Mouse (Mus musculus): ENCODE measurements around the gene Slc19a2.

Gene Slc19a2

DNA sequence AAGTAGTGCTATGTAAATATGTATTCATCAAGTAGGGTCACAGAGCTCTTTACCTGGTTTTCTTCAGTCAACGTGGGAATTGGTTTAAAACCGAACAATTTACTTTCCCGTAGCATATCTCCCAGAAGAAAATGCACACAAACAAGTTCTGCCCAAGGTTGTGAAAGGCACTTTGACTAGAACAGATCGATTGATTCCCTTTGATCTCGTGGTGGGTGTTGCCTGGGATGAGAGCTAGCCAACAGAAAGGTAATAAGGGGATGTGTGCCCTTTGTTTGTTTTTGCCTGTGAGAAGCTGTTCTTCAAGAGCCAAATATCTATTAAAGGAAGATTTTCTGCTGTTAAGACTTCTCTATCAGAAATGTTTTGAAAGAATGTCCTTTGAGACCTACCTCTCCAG, 3.7 kb downstream of the Slc19a2 start:
- no peak for DNase-seq

DNA sequence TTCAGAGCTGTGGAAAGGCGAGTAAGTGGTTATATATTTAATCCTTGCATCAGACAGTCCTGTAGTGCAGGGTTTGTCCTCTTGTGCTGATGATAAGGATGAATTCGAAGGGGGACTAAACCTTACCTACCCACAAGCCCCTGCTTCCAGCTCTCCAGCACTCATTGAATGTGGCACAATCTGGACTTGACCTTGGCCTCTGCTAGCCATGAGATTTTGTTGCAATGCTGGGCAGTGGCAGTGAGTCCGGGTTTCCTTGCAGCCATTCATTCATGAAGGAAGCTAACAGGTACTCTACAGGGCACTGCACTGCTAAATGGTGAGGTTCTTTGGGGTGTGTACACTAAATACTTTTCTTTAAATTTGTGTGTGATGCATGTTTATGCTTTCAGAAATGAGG, 6.0 kb downstream of the Slc19a2 start:
- no peak for DNase-seq

DNA sequence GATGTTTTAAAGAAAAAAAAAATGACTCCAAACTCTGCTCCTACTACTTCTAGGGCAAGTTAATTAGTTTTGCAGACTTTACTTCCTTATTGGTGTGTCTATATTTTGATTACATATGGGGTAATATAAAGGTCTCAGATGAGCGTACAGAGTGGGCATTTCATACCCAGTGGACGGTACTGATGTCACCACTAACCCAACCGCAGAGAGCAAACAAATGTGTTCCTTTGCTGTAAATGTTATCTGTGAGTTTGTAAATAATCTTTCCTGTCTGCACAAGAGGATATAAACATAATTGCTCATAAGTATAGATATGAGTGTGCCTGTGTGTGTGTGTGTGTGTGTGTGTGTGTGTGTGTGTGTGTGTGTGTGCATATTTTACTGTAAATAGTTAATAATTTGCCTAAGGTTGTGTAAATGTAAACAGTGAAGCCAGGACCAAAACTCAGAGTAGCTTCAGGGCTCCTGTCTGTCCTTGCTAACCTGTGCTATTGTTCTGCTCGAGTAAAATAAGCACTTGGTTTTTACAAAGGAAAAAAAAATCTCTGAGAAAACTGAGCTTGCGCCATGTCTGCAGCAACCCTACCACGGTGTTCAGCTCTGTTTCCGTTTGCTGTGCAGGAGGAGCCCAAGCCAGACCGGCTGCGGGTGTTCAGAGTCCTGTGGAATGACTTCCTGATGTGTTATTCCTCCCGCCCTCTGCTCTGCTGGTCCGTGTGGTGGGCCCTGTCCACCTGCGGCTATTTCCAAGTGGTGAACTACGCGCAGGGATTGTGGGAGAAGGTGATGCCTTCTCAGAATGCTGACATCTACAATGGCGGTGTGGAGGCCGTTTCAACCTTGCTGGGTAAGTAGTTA, 11.6 kb downstream of the Slc19a2 start:
- no peak for DNase-seq

DNA sequence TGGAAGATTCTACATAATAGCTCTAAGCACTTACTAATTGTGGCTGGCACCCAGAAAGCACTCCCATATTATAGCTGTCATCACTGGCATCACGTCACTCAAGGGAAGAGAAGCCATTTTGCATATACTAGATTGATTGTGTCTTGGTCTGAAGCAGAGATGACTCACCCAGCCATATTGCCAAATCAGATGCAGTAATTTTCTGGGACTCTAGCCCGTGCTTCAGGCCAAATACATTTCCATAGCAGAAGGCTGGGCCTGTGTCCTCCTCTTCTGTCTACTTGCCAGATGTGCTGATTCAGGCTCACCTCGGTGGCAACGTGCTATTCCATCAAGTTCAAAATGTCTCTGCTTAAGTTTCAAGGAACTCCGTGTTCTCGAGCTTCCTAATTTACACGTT, 12.7 kb downstream of the Slc19a2 start:
- DNase-seq, result no peak

DNA sequence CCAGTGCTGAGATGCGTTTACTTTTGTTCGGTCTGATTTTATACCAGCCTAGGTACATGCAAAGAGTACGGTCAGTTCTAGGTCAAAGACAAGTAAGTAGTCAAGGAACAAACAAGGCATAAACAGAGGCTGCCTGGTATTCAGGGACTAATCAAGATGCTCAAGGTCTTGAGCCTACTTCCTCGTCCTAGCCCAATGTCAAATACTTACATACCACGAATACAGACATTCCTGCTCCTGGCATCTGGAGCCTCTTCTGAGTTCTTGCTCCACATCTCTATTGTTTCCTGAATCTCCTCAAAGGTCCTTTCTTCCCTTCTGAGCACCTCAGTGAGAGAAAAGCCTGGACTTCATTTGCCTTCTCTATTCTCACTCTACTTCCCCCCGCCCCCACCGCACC, 22.1 kb downstream of the Slc19a2 start:
- DNase-seq, result no peak

DNA sequence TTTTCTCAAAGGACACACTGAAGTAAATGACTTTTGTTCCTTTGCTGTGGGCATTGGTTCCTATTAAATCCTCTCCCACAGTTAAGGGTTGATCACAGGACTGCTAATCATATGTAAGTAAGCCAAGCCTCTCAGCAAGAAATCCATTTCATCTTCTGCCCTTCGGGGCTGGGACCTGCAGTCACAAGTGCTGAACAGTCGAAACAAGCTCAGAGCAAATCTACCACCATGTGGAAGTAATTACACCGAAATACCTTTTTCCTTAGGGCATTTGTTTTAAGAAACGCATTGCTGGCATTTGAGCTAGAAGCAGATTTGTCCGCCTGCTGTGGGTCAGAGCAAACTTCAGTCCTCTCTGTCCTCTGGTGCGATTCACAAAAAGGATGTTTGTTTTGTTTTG, 24.8 kb downstream of the Slc19a2 start:
- no peak for DNase-seq

DNA sequence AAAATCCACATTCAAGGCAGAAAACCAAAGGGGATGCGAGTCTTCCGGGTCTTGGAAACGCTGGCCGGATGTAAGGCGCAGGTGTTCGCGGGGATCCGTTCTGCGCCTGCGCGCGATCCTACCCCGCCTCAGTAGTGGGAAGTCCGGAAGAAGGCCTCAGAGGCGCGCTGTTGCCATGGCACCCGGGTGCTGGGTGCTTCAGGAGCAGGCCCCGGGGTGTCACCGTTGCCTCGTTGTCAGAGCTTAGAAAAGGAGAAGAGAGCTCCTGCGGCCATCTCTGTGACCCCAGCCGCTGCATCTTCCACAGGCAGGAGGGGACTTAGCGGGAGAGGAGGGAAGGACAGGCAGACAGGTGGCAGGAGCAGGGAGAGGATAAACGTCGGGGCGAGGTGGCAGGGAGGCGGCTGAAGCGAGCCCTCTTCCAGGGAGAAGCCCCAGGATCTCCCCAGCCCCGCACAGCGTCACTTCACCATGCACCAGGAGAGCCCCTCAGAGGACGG, 26.7 kb downstream of the Slc19a2 start, which contains the start of gene Ccdc181:
TSS of gene Ccdc181 (plus strand) at position 131 of the 500 bp plus-strand sequence.
- peak; percentile 95 for DNase-seq

DNA sequence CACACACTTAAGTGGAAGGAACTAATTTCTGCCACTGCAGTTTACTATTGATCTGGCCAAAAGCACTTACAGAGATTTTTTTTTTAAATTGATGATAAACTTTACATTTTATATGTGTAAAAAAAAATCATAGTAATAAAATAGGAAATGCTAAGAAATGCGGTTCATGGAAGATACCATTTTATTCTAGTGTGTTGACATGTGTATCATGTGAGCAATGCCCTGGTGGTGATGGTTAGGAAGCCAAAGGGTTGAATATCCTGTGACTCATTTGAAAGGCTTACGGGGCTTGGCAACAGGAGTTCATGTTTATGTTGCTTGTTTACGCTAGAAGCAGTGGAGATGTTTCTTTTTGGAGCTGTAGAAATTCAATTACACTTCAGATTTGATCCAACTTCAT, 27.7 kb downstream of the Slc19a2 start:
- DNase-seq, result no peak

DNA sequence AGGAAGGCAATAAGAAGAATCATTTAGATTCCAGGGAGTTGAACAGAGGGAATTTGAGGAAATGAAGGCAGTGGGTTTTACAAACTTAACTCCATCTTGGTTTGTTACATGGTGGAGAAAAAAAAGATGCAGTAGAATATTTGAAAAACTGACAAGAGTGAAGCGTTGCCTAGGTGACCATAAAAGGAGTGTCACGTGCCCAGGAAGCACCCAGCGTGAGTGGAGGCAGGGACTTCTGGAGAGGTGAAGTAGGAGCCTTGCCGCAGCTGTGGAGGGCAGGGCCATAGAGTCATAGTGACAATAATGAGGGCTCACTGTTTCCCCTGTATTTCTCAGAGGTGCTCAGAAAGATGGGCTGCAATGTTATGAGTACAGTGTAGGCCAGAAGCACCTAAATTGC, 30.5 kb downstream of the Slc19a2 start:
- DNase-seq, result no peak

DNA sequence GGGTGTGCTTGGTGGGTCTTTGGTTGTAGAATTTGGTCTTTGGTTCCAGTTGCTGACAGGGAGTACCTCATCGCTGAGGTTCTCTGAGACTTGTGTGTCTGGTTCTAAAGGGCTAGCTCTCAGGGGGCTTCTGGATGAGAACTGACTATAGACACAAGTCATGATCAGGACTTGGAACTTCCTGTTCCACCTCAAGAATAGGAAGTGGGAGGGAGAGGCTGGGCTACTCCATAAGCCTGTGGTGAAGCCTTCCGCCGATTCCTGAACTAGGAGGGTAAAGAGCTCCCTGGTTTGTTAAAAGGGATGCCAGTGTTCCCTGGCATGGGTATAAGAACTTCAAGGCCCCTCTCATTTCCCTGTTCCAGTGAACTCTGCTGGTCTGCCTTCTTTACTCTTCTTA, 35.2 kb downstream of the Slc19a2 start:
- DNase-seq, result no peak

DNA sequence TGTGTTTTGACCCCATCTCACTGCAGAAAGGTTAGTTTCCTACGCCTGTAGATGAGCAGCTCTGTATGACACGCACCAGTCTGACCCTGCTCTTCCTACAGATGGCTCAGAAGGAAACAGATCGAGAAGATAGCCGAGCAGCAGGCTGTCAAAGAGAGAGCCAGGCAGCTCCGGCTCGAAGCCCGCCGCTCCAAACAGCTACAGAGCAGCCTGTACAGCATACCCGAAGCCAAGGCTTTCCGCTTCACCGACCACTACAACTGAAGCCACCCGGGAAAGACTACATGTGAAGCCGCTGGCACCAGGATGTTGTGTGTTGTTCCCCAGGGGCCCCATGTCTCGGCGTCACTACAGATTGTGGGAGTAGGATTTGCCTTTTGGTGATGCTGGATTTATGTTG, 38.6 kb downstream of the Slc19a2 start:
- peak; percentile 58 for DNase-seq

DNA sequence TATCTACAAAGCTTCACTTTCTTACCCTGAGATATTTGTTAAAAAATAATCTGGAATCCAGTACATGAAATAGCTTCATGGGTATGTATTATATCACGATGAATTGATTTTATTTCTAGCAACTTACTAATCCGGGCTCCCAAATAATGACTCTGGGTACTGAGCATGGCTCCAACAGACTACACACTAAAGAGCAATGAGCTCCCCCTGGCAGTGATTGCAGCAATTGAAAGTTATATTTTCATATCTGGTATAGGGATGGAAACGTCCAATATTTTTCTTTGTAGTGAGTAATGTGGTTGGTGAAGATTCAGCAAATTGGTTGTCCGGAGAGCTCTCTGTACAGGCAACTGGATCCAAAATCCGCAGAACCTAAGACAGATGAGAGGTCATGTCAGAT, 43.2 kb downstream of the Slc19a2 start:
- DNase-seq, result no peak

DNA sequence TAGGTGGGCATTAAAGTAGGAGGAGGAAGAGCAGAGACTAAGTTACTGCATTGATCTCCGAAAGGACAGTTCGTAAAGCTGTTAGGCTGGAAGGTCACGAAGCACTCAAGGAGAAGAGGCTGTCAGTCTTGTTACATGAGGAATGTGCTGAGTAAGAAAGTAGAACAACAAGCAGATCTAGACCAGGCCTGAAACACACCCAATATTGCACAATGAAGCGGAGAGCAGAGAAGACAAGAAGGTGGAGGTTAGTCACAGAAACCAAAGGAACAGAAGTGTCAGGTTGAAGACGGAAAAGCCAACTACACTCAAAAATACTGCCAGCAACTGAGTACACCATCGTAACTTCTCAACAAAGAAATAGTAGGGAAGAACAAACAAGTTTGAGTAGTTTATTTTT, 45.2 kb downstream of the Slc19a2 start:
- DNase-seq, result no peak

DNA sequence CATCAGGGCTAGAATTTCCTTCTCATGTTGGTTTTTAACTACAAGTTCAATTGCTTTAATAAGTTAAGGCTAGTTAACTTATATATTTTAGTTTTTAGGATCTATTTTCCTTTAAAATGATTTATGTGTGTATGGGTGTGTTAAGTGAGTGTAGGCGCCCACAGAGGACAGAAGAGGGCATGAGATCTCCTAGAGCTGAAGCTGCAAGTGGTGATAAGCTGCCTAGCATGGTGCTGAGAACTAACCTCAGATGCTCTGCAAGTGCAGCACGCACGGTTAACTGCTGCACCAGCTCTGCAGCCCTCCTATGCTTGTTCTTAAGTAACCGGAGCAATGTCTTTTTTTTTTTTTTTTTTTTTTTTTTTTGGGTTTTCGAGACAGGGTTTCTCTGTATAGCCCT, 47.6 kb downstream of the Slc19a2 start:
- DNase-seq, result no peak

DNA sequence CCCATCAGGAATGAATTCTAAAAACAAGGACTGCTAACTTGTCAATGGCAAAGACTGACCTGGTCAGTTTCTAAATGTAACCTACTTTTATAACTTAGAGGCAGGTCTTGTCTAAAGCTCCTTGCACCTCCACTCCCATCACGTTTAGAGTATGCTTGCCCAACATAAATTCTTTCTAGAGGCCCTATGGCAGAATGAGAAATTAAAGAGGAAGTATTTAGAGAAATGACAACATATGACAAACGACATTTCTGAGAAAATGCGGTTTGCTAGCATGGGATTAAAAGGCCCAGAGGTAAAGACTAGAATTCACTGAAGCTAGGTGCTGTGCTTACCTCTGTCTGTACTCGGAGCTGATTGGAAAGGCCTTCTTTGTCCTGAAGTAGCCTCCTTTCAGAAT, 53.1 kb downstream of the Slc19a2 start:
- no peak for DNase-seq

DNA sequence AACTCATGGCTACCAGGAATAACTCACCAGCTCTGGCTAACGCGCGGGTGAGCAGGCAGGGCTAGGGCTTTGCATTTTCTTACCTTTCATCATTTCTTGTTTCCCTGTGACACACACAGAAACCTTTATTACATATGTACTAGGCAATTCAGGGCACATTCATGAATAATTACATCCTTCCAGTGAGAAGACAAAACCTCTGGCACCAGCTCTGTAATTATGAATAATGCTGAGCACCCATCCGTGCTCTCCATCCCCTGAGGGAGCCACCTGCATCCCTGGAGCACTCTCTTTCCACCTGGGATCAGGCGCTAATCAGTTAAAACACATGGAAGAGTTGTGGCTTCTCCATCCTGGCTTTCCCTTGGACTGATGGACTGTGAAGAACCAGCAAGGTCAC, 55.0 kb downstream of the Slc19a2 start, which contains the start of gene Nme7:
TSS of gene Nme7 (plus strand) at position 301 of the 400 bp plus-strand sequence.
- DNase-seq, result no peak

DNA sequence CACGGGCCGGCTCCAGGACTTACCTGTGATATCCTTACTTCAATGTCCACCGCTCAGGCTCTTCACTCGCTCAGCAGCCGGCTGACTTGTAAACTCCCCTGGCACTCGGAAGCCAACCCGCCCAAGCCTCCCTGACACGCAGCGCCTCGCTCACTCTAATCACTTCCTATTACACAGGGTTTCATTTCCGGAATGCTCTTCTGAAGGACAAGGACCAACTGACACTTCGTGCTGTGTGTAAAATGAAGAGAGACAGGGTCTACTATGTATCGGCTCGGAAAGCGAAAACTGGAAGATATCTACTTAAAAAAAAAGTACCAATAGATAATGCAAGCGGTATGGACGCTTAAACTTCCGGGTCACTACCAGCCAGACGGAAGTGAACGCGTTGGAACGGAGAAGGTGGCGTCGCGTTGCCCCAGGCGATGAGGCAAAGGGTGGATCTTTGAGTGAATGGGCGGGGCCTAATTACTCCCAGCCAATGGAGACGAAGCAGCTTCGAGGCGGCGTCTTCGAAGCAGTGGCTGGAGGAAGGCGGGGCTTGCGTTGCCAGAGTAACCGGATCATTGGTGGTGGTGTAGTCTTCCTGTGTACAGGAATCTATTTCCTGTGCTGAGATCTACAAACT, 58.4 kb downstream of the Slc19a2 start, which contains the start of gene Blzf1:
TSS of gene Blzf1 (minus strand) at position 366 of the 628 bp plus-strand sequence.
- DNase-seq, result peak; percentile 94

DNA sequence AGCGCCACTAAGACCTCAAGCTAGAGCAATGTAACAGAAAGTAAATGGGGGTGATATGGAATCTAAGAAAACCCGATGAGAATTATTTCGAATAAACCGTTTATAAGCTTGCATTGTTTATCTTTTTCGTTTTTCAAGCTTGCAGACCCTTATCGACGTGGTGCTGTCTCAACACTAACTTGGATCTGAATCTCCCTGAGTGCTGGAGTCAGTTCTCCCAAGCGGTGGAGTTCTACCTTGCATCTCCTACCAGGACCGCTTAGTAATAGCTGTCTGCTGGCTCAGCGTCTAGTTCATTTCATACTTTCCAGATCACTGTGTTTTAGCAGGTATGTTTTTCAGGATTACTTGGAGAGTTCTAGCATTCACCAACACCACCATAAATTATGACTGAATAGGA, 59.1 kb downstream of the Slc19a2 start:
- DNase-seq, result no peak

DNA sequence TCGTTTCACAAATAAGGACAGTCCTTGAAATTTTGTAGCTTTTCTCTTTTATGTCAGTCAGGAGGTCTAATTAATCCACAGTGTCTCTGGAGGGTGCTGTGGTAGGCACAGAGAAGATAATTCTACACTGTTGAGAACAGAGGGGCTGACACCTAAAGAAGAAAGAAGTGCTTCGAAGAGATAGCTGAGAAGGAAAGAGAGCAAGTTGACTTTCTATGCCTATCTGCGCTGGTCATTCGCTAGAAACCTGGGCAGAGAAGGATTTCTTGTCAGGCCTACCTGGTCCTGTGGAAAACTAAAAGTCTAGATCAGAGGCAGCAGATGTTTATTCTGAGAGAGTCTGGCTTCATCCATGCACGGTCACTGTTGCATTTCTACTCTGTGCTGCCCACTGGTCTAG, 65.2 kb downstream of the Slc19a2 start:
- DNase-seq, result no peak
